Mouse (Mus musculus) CH12.LX (cell line): ENCODE data around the gene Adra2b.

Experiments
- CTCF ChIP-seq, 2 experiments: IDR thresholded peaks in 1 of 2; conservative IDR thresholded peaks in 1 of 2; 2 replicates each; pipeline ENCODE4 v1.5.1; 2011 to 2012; ENCODE audit warnings: low read depth in 2 of 2, low read length in 2 of 2, improper control_type of control experiment in 1 of 2, inconsistent platforms in 1 of 2, mild to moderate bottlenecking in 1 of 2, moderate library complexity in 1 of 2
- KAT2A ChIP-seq: IDR thresholded peaks from 2 replicates; pipeline ENCODE4 v1.6.1; 2012; ENCODE audit warnings: low read length, improper control_type of control experiment, inconsistent platforms; ENCODE audit not compliant: insufficient replicate concordance
- MAX ChIP-seq: IDR thresholded peaks from 2 replicates; pipeline ENCODE4 v1.6.1; 2011; ENCODE audit warnings: low read length, improper control_type of control experiment
- POLR2A ChIP-seq: IDR thresholded peaks from 2 replicates; pipeline ENCODE4 v1.6.1; 2011; ENCODE audit warnings: low read depth, mild to moderate bottlenecking, improper control_type of control experiment, low read length

DNA sequence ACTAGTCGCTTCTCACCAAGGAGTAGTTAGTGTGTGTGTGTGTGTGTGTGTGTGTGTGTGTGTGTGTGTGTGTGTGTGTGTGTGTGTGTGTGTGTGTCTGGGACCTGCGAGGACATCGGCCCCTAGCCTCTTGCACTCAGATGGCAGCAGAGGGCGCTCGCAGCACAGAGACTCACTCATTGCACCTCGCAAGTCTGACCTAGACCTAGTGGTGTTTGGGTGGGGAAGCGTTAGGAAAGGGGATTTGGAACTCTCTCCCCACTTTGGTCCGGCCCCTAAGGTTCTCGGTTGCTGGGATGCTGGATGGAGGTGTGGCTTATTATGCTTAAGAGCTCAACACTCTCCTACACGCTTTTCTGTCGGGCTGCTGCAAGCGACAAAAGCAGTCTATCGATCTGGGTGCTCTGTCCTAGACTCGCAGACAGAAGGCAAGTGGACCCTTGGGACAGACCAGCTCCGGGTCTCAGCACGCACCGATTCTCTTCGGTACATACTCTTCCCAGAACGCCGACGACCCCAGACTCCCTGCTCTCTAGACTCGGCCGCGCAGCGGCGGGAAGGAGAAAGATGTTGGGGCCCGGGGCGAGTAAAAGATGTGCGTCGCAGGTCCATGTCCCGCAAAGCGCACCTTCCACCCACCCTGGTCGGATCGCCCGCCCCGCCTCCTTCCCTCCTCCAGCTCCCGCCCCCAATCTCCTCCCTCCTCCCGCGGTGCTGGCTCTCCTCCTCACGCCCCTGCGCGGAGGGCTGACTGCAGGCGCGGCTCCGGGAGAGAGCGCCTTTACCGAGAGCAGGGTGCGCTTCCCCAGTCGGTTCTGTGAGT is at the start of gene Adra2b:
- TF ChIP-seq MAX (no peak), POLR2A (no peak), KAT2A (no peak), CTCF (conservative IDR thresholded peaks at IDR 0.05 in 1 of 2, IDR thresholded peaks at IDR 0.05 in 1 of 2; ENCODE audit: low read depth in 2 of 2, low read length in 2 of 2) (peak in 1 of 2 experiments; percentile 85; a peak in 3 of 4 replicates)
